Comparison of ENCODE assay signal across 16 mouse cellular contexts in genomic region chr1:38722155-38722554, GRCm38 (mm10). TPM values are rescaled to one million over a fixed set of nuclear protein-coding genes. Genes with fewer than 3 reads are reported as not detected.
A peak's percentile ranks its signal among the peaks of the same experiment; 100 is the strongest.
DNase-seq lines count a peak whose midpoint lies in the region; ATAC-seq lines count a peak whose summit lies in the region.
"Had no signal": no experiment of that assay in that cellular context is flagged by ENCODE, and none has a peak within 500 bp of the region (broad histone marks: within the 10 kb centered on the region; RNA-seq: fewer than 3 reads in every experiment).

No protein-coding gene starts in this region.

- DNase-seq in heart, adult 11 months: peak; percentile 55
- no peak for DNase-seq in heart, adult 18-20 months
- DNase-seq in adipocyte (ENCODE audit: low spot score): no peak
- DNase-seq in urinary bladder, adult 2 months (ENCODE audit: low spot score): no peak
- DNase-seq: adrenal gland, adult 8-10 months; adrenal gland, postnatal 25 days; cerebellum, adult 11-12 months; cerebellum, adult 2 months; cerebellum, adult 9-10 months; cerebellum, postnatal 10 days; cerebellum, postnatal 25 days; embryo, embryonic 11 days had no signal

- peak; percentile 92 for ATAC-seq in granulocyte monocyte progenitor cell, adult 5-6 weeks (replicated peaks; ENCODE audit: poor library complexity, severe bottlenecking)
- ATAC-seq: forebrain, embryonic 14.5 days; forebrain, embryonic 16.5 days had no signal

RNA-seq across cellular contexts. Expression of gene Aff3, which starts 57.4 kb away (rescaled TPM):
- 1 to 10 TPM; 1.3 to 3.2 TPM for total RNA-seq in heart, adult 18-20 months (2021)
- 31.5 and 36.5 TPM in 2 replicates for total RNA-seq in granulocyte monocyte progenitor cell, adult 5-6 weeks (2014; fragmentation: Nextera tagmentation)
- total RNA-seq in granulocyte monocyte progenitor cell, adult 5-6 weeks (2017): 11.3 and 19.1 TPM in 2 replicates
- 2.3 and 3.6 TPM in 2 replicates for polyA plus RNA-seq in urinary bladder, adult 2 months (2012; rRNA removed)
- polyA plus RNA-seq: C2C12 had no signal
